Mouse (Mus musculus): ENCODE data around the gene C1rl. TPM values are rescaled to one million over a fixed set of nuclear protein-coding genes. Genes with fewer than 3 reads are reported as not detected.

Gene C1rl
- polyA plus RNA-seq (2012; fragmentation: generic; extraction: Trizol): 1.2 TPM

DNA sequence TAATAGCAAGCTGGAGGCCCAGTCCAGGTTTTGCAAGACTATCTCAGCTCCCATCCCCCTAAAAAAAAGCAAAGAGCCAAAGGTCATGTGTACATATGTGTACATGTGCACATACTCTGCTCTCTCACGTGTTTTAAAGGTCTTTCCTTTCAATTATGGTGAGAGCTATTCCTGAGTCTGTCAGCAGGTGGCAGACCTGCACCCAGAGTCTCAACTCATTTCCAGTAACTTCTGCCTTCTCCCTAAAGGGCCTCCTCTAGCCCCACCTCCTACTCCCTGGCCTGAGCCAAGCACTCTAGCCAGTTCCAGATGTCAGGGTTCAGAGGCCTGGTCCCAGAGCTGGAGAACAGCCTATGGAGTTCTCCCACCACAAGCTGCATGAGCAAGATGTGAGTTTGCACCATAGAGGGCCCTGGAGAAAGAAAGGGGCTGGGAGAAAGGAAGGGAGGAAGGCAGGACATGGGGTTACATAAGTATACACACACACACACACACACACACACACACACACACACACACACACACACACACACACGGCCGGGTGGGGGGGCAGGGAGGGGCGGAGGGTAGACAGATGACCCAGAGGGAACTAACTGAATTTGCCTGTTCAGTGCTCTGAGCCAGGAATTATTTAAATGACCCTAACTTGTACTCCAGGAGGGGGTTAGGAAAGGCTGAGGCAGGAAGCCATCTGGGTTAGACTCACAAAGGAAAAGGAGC is at the start of gene C1rl:
Gene C1rl (plus strand): TSS at position 272 of the 720 bp plus-strand sequence.
- no peak within 1 kb of the TSS for H3K4me3 ChIP-seq
- peak within 1 kb of the TSS; percentile 4 for H3K4me2 ChIP-seq (ENCODE audit: low read depth)
- TF ChIP-seq POLR2AphosphoS2 (IDR thresholded peaks at IDR 0.05; ENCODE audit: insufficient read length, low read depth) (no peak), TCF3 (IDR thresholded peaks at IDR 0.05; ENCODE audit: insufficient read length, low read depth) (no peak), SRF (IDR thresholded peaks at IDR 0.05; ENCODE audit: control insufficient read depth, insufficient read length, low read depth) (no peak), USF1 (IDR thresholded peaks at IDR 0.05; ENCODE audit: low read depth) (no peak), TCF12 (IDR thresholded peaks at IDR 0.05; ENCODE audit: insufficient read depth, poor library complexity, severe bottlenecking) (no peak), E2F4 (IDR thresholded peaks at IDR 0.05; ENCODE audit: insufficient read depth) (no peak), CEBPB (IDR thresholded peaks at IDR 0.05; ENCODE audit: insufficient read depth, poor library complexity, severe bottlenecking) (no peak), REST (IDR thresholded peaks at IDR 0.05; ENCODE audit: insufficient read depth, insufficient read length) (no peak), MYOD1 (IDR thresholded peaks at IDR 0.05; ENCODE audit: control insufficient read depth in 1 of 3, insufficient read length in 2 of 3, low read depth in 2 of 3) (no peak), MAX (IDR thresholded peaks at IDR 0.05; ENCODE audit: low read depth) (no peak), POLR2A (IDR thresholded peaks at IDR 0.05; ENCODE audit: insufficient read length, low read depth) (no peak), MYOG (IDR thresholded peaks at IDR 0.05; ENCODE audit: control insufficient read depth in 1 of 3, insufficient read depth in 1 of 3, insufficient read length in 2 of 3, low read depth in 2 of 3) (no peak)
- H3K27me3 ChIP-seq (ENCODE audit: control insufficient read depth, insufficient read depth, insufficient read length): no peaks in the 10 kb centered on the region
- H3K79me2 ChIP-seq (ENCODE audit: control insufficient read depth, insufficient read depth): no peaks in the 10 kb centered on the region
- no peak within 1 kb of the TSS for H3ac ChIP-seq (ENCODE audit: control insufficient read depth, insufficient read length)
- no peaks in the 10 kb centered on the region for H3K36me3 ChIP-seq (ENCODE audit: control insufficient read depth, insufficient read depth)

DNA sequence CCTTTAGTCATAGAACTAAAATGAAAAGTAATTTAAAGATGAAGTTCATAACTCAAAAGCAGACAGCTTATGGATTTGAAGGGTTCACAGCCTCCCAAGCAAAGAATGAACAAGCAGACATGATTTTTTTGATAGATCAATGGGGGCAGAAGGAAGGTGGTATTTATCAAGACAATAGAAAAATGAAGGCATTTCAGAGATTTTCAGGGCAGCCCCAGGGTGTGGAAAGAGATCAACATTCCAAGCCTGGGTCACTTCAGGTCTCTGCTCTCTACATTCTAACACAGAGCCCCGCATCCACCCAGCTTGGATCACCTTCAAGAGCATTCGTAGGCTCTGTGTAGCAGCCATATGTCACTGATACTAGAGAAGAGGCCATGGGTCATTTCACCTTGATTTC is 49.6 kb upstream of the C1rl start:
- Histone ChIP-seq H3ac (ENCODE audit: control insufficient read depth, insufficient read length) (no peak overlapping the region), H3K79me2 (ENCODE audit: control insufficient read depth, insufficient read depth) (no peaks in the 10 kb centered on the region), H3K4me3 (no peak overlapping the region), H3K4me2 (ENCODE audit: low read depth) (no peak overlapping the region), H3K27me3 (ENCODE audit: control insufficient read depth, insufficient read depth, insufficient read length) (peaks cover 4% of the 10 kb centered on the region), H3K36me3 (ENCODE audit: control insufficient read depth, insufficient read depth) (no peaks in the 10 kb centered on the region)
- no peak for TF ChIP-seq POLR2A (IDR thresholded peaks at IDR 0.05; ENCODE audit: insufficient read length, low read depth)
- TF ChIP-seq USF1 (IDR thresholded peaks at IDR 0.05; ENCODE audit: low read depth): no peak
- TF ChIP-seq TCF12 (IDR thresholded peaks at IDR 0.05; ENCODE audit: insufficient read depth, poor library complexity, severe bottlenecking): no peak
- no peak for TF ChIP-seq CEBPB (IDR thresholded peaks at IDR 0.05; ENCODE audit: insufficient read depth, poor library complexity, severe bottlenecking)
- no peak for TF ChIP-seq MYOG (IDR thresholded peaks at IDR 0.05; ENCODE audit: control insufficient read depth in 1 of 3, insufficient read depth in 1 of 3, insufficient read length in 2 of 3, low read depth in 2 of 3)
- no peak for TF ChIP-seq POLR2AphosphoS2 (IDR thresholded peaks at IDR 0.05; ENCODE audit: insufficient read length, low read depth)
- TF ChIP-seq REST (IDR thresholded peaks at IDR 0.05; ENCODE audit: insufficient read depth, insufficient read length): no peak
- no peak for TF ChIP-seq TCF3 (IDR thresholded peaks at IDR 0.05; ENCODE audit: insufficient read length, low read depth)
- TF ChIP-seq E2F4 (IDR thresholded peaks at IDR 0.05; ENCODE audit: insufficient read depth): no peak
- TF ChIP-seq SRF (IDR thresholded peaks at IDR 0.05; ENCODE audit: control insufficient read depth, insufficient read length, low read depth): no peak
- no peak for TF ChIP-seq MYOD1 (IDR thresholded peaks at IDR 0.05; ENCODE audit: control insufficient read depth in 1 of 3, insufficient read length in 2 of 3, low read depth in 2 of 3)
- TF ChIP-seq MAX (IDR thresholded peaks at IDR 0.05; ENCODE audit: low read depth): no peak

DNA sequence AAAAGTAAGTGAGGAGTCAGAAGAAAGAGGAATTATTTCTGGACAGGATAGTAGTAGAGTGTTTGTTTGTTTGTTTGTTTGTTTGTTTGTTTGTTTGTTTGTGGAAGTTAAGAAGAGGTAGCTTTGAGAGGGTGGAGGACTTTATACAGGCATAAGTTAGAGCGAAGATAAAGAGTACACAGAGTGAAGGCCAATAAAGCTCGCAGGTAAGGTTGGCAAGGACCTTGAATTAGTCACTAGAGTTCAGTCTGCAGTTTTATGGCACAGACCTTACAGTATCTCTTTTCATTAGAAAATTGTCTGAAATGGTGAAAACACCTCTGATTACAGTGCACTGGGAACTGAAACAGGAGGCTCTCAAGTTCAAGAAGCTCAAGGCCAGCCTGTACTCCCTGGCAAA is 46.9 kb upstream of the C1rl start:
- H3K4me2 ChIP-seq (ENCODE audit: low read depth): no peak overlapping the region
- no peak overlapping the region for H3K4me3 ChIP-seq
- H3ac ChIP-seq (ENCODE audit: control insufficient read depth, insufficient read length): no peak overlapping the region
- TF ChIP-seq TCF3 (IDR thresholded peaks at IDR 0.05; ENCODE audit: insufficient read length, low read depth) (no peak), SRF (IDR thresholded peaks at IDR 0.05; ENCODE audit: control insufficient read depth, insufficient read length, low read depth) (no peak), E2F4 (IDR thresholded peaks at IDR 0.05; ENCODE audit: insufficient read depth) (no peak), POLR2A (IDR thresholded peaks at IDR 0.05; ENCODE audit: insufficient read length, low read depth) (no peak), MYOD1 (IDR thresholded peaks at IDR 0.05; ENCODE audit: control insufficient read depth in 1 of 3, insufficient read length in 2 of 3, low read depth in 2 of 3) (no peak), TCF12 (IDR thresholded peaks at IDR 0.05; ENCODE audit: insufficient read depth, poor library complexity, severe bottlenecking) (no peak), USF1 (IDR thresholded peaks at IDR 0.05; ENCODE audit: low read depth) (no peak), POLR2AphosphoS2 (IDR thresholded peaks at IDR 0.05; ENCODE audit: insufficient read length, low read depth) (no peak), MYOG (IDR thresholded peaks at IDR 0.05; ENCODE audit: control insufficient read depth in 1 of 3, insufficient read depth in 1 of 3, insufficient read length in 2 of 3, low read depth in 2 of 3) (no peak), MAX (IDR thresholded peaks at IDR 0.05; ENCODE audit: low read depth) (no peak), CEBPB (IDR thresholded peaks at IDR 0.05; ENCODE audit: insufficient read depth, poor library complexity, severe bottlenecking) (no peak), REST (IDR thresholded peaks at IDR 0.05; ENCODE audit: insufficient read depth, insufficient read length) (no peak)
- no peaks in the 10 kb centered on the region for H3K27me3 ChIP-seq (ENCODE audit: control insufficient read depth, insufficient read depth, insufficient read length)
- H3K36me3 ChIP-seq (ENCODE audit: control insufficient read depth, insufficient read depth): no peaks in the 10 kb centered on the region
- H3K79me2 ChIP-seq (ENCODE audit: control insufficient read depth, insufficient read depth): no peaks in the 10 kb centered on the region

DNA sequence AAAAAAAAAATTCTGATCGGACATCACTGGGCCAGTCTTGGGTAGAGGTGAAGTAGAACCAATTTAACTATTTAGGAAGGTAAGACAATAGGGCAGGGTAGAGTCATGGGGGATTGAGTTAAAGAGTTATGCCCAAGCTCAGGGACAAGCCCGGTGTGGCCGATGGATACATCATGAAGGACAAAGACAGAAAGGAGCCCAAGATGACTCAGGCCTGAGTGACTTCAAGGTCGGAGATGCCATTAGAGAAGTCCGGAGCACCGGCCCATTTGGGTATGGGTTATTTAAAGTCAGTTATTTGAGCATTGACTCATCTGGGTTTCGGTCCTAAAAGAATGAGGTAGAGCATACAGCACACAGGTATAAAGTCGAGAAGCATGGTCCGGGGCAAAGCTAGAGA is 46.5 kb upstream of the C1rl start:
- H3K27me3 ChIP-seq (ENCODE audit: control insufficient read depth, insufficient read depth, insufficient read length): no peaks in the 10 kb centered on the region
- H3K79me2 ChIP-seq (ENCODE audit: control insufficient read depth, insufficient read depth): no peaks in the 10 kb centered on the region
- no peak overlapping the region for H3K4me3 ChIP-seq
- no peak overlapping the region for H3ac ChIP-seq (ENCODE audit: control insufficient read depth, insufficient read length)
- H3K36me3 ChIP-seq (ENCODE audit: control insufficient read depth, insufficient read depth): no peaks in the 10 kb centered on the region
- no peak for TF ChIP-seq MYOD1 (IDR thresholded peaks at IDR 0.05; ENCODE audit: control insufficient read depth in 1 of 3, insufficient read length in 2 of 3, low read depth in 2 of 3)
- TF ChIP-seq CEBPB (IDR thresholded peaks at IDR 0.05; ENCODE audit: insufficient read depth, poor library complexity, severe bottlenecking): no peak
- TF ChIP-seq SRF (IDR thresholded peaks at IDR 0.05; ENCODE audit: control insufficient read depth, insufficient read length, low read depth): no peak
- no peak for TF ChIP-seq REST (IDR thresholded peaks at IDR 0.05; ENCODE audit: insufficient read depth, insufficient read length)
- TF ChIP-seq TCF12 (IDR thresholded peaks at IDR 0.05; ENCODE audit: insufficient read depth, poor library complexity, severe bottlenecking): no peak
- no peak for TF ChIP-seq POLR2AphosphoS2 (IDR thresholded peaks at IDR 0.05; ENCODE audit: insufficient read length, low read depth)
- TF ChIP-seq USF1 (IDR thresholded peaks at IDR 0.05; ENCODE audit: low read depth): no peak
- TF ChIP-seq POLR2A (IDR thresholded peaks at IDR 0.05; ENCODE audit: insufficient read length, low read depth): no peak
- TF ChIP-seq TCF3 (IDR thresholded peaks at IDR 0.05; ENCODE audit: insufficient read length, low read depth): no peak
- TF ChIP-seq MAX (IDR thresholded peaks at IDR 0.05; ENCODE audit: low read depth): no peak
- no peak overlapping the region for H3K4me2 ChIP-seq (ENCODE audit: low read depth)
